Mouse (Mus musculus): Measurements from ENCODE around the gene Eci2.
"Not testable (repeated sequence)": the region's sequence is repeated elsewhere in the genome, so short reads cannot be mapped to it uniquely, and the experiment has no call there.

Gene Eci2

DNA sequence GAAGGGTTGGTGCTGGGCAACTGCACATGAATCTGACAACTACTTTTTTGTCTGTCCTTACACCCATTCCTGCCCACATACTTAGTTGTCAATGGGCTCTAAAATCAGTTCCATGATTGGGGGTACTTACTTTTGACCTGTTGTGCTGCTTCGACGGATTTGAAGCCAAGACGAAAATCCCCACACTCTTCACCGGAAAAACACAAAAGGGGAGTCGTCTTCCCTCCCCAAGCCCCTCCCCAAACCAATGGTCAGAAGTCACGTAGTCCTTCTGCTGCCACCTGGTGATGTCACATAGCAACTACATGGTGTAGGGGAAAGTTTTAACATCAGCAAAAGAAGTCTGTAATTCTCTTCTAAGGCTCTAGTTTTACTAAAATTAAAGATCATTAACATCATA is at the start of gene Eci2:
Gene Eci2, minus strand, starts transcription at position 218 of the 400 bp plus-strand sequence.
- peak; percentile 53 for DNase-seq (ENCODE audit: inconsistent ontology term)

DNA sequence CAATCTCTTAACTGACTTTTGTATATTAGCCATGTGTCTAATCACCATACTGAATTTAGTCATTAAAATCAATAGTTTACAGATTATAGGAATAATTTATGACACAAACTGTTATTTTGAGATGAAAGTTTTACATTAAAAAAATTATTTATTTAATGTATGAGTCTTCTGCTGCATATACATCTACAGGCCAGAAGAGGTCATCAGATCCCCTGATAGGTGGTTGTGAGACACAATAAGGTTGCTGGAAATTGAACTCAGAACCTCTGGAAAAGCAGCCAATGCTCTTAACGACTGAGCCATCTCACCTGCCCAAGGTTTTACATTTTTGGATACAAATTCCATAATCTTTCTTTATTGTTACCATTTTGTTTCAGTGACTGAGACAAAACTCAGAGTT is 48.0 kb upstream of the Eci2 start:
- no peak for DNase-seq (ENCODE audit: inconsistent ontology term)

DNA sequence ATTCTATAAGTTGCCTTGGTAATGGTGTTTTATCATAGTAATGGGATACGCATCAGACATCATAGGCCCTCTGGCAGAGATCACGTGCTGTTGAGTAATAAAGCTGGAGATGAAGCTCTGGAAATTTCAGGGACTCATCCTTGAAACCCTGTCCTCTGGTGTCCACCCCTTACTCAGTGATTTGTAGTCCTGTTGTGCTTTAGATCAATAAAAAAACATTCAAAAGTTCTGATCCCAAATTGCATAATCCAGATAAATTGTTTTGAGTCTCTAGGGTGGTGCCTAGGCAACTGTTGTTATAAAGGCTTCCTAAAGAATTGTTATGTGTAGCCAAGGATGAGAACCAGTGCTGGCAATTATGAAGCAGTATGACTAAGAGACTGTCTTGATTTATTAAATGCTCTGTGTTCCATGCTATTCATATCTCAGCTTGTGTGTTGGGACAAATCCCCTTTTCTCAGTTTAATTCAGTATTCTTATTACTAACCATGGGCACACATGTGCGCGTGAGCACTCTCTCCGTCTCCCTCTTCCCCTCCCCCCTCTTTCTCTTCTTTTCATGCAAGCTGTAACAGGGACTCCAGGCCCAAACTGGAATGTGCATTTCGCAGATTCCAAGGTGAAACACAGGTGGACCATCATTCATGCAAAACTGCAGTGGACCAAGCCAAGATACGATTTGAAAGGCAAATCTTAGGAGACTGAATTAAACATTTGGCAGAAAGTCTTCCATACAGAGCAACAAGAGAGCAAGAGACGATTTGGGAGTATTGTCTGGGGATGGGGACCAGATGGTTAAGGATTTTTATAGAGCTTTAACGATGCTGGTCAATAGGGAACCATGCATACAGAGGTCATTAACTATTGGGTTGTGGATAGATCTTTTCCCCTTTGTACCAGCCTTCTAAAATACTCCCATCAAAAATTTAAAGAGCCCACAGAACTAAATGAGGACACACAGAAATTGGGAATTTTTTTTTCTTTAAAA is 43.9 kb upstream of the Eci2 start:
- DNase-seq (ENCODE audit: inconsistent ontology term) = no peak

DNA sequence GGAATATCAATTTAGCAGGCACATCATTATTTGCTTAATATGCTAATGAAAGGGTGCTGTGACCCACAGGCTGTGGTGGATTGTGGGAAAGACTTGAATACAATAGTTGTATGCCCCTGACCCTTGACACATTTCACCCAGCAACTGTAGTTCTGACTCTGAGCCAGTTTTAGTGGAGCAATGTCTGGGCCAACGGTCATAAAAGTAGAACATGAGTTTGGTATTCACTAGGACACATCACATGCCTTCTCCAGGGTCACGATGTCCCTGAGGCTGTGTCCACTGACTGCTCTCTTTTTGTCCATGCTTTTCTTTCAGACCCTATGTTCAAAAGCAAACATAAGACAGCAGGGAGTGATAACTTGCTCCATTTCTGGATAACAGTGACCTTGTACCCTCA is 40.2 kb upstream of the Eci2 start:
- DNase-seq (ENCODE audit: inconsistent ontology term) = no peak

DNA sequence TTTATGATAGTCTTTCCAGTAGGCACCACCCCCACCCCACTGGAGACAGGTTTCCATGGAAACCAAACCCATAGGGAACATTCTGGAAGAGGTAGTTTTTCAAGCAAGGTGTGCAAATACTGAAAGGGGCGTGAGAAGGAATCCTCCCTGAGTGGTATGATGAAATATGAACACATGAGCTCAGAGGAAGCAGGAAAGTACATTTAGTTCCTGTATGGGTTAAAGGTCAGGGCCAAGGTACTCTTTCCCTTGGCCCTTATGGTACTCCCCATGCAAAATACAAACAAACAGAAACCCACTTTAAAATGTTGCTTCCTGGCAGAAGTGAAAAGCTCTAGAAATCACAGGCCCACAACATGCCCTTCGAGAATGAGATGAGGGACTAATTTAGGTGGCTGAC is 39.1 kb upstream of the Eci2 start:
- no peak for DNase-seq (ENCODE audit: inconsistent ontology term)

DNA sequence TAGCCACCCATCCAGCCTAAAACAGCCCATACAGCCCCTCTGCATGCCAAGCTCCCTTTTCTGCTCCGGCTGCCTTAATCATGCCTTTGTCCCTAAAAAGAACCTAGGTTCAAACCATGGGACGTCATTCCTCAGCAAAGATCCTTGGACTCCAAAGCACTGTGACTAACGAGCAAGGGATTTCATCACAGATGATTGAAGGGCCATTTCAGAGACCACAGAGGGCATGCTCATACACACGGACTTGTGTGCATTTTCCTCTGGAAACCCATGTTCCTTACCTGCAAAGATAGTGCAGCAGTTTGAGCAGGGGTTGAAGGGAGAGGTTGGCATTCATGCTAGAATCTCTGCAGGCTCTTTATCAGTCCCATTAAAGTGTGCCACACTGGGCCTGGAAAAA is 37.5 kb upstream of the Eci2 start:
- DNase-seq (ENCODE audit: inconsistent ontology term) = no peak

DNA sequence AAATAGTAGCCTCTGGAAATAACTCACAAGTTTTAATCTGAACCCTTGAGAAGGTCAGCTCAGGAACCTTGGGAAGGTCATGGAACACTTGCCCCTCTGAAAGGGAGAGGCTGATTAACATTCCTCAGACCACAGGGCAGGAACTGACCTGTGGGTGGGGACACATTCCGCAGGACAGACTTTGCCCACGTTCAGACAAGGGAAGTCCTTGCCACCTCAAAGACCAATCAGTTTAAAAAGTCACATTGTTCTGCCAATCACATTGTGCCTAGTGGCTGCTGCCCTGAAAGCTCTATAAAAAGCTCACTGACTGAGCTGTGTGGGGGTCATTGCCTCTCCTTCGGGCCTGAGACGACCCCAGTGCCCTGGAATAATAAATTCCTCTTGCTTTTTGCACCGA is 31.2 kb upstream of the Eci2 start:
- DNase-seq (ENCODE audit: inconsistent ontology term) = peak; percentile 26

DNA sequence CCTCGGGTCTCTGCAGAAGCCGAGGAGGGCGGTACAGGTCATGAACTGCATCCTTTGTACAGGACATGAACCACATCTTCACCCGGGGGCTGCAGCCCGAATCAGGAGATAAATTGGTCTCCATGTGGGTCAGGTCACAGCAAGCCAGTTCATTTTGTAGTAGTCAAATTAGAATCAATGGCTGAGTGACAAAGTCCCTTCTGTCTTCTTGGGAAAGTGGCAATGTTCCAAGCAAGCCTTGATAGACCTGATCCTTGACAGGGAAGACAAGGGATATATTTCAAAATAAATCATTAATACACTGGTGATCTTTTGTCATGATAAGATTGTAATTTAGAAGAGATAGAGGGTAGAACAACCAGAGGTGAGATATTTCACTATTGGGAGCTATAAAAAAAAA is 9.6 kb upstream of the Eci2 start:
- no peak for DNase-seq (ENCODE audit: inconsistent ontology term)

DNA sequence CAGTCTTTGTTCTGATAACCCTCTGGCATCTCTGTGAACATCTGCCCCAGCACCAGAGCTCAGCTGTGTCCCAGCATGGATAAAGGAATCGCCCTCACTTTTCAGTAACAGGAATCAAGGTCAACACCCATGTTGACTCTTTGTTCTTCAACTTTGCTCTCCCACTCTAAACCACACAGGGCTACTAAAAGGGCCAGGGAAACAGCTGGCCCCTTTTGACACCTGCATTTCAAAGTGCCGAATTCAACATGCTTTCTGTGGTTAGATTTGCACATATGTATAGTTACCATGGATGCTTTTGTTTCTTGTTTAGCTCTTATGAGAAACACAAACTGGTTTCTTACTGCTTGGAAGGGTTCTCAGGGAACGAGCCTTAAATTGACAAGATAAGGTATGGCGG is 8.8 kb upstream of the Eci2 start:
- DNase-seq (ENCODE audit: inconsistent ontology term) = no peak

DNA sequence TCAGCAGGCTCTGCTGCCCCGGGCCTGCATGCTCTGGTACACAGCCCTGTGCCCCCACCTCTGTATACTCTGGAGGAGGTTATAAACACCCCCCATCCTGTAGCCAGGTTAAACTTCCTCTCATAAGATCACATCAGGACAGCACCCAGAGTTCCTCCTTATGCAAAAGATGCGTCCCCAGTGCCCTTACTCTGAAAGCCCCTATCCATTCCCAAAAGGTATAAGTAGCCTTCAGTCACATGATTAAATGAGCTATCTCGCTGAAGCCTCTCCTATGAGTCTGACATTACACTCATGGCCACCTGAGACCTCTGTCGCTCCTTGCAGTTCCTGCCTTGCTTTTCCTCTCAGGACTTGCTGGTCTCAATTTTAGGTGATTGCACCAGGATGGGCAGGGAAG is 6.7 kb upstream of the Eci2 start:
- DNase-seq (ENCODE audit: inconsistent ontology term) = no peak

DNA sequence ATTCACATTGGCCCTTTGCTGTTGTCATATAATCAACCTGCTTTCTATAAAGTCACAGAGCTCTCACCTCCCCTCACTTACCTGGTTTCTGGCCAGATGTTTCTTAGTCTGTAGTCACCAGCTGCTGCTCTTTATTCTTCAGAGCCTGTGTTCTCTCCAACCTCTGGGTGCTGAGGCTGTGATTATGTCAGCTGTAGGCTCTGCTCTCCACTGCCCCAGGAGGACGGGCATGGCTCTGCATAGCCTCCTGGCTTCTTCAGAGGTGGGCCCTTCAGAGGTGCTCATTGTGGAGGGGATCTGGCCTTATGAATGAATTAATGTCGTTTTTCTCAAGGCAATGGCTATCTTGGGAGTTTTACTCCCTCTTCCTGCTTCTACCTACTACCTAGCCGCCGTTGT is 4.8 kb upstream of the Eci2 start:
- DNase-seq (ENCODE audit: inconsistent ontology term) = no peak

DNA sequence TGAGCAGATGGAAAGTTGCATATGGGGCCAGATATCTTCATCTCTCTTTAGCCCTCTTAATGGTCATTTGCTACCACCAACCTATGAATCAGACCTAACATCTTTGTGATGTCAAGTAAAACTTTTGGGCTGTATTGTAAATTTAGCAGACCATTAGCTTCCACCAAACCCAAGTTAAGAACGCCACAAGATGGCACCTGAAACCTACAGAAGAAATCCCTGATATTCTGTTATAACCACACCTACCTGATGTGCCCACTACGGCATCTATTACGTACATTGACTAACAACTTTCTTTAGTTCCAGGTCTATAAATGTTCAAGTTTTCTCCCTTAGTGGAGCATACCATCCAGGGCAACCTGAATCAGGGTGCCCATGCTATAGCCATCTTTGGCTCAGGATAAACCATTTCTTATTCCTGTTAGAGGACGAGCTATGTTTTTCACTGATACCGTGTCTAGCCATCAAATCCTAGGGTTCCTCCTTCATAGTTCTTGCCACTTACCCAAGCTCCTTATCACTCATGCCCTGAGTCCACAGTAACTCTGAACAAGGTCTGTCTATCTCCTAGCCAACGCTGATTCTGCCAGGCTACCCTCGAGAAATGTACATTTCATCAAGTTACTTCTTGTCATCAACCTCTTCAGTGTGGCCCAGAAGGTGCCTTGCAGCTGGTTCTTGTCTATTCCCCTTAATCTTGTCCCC is 4.2 kb upstream of the Eci2 start:
- no peak for DNase-seq (ENCODE audit: inconsistent ontology term)

DNA sequence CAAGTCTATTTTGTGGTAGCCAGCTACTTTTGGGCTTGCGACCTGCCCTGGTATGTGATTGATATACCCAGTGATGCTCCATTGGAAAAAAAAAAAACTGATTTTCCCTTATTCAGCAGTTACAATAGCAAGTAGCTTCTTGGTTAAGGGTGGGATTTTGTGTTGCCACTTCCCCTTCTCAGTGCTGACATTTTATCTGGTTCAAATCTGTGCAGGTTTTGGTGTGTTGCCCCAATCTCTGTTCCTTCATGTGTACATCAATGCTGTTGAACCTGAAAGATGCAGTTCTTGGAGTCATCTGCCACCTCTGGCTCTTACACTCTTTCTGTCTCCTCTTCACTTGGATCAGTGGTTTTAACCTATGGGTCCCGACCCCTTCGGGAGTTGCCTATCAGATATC is 1.5 kb upstream of the Eci2 start:
- no peak for DNase-seq (ENCODE audit: inconsistent ontology term)

DNA sequence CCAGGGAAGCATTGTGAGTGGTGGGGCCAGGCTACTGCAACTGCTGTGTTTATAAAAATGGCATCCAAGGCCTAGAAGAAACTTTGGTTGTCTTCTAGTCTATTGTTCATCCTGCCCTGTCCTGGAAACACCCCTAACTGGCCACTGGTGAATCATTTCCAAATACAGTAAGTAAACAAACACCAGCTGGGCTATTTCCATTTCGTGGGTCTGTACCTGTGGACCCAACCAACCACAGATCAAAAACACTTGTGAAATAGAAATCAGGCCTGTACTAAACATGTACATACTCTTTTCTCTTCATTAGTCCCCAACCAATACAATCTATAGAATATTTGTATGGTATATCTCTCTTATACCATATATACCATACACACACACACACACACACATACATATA is 3.5 kb downstream of the Eci2 start:
- DNase-seq (ENCODE audit: inconsistent ontology term) = not testable (repeated sequence)

DNA sequence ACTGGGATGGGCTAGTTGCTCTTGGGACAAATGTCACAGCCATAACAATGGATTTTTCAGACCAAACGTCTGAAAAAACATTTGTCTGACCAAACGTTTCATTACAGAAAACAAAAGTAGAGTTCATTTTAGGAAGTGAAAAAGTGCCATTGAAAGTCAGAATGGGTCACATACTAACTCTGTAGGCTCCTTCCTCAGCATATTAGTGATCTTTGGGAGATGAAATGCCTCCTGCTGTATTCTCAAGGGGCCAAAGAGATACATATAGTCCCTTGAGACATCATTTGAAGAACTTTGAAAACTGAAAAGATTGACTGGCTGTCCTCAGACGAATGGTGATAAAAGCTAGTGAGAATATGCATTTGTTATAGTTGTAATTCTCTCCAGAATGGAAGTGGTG is 6.5 kb downstream of the Eci2 start:
- DNase-seq (ENCODE audit: inconsistent ontology term) = no peak

DNA sequence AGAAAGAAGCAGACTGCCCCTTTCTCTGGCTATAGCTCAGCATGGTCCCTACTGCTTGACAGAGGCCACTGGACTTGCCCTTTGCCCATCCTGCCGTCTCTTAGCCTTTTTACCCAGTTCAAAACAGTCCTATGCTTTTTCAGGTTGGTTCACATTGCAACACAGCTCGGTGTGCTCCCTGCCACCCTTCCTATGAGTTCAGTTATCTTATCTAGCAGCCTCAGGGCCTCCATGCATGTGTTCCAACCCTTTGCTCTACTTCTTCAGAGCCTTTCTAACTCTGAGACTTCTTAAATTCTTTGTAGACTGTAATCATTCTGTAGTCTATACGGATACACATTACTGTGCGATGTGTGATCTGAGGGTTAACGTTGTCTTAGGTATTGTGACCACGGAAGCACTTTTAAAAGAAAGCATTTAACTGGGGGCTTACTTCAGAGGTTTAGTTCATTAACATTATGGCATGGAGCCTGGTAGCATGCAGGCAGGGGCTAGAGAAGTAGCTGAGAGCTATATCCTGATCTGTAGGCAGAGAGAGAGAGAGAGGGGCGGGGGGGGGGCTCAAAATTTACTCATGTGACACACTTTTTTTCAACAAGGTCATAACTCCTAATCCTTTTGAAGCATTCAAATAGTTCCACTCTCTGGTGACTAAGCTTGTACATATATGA is 7.9 kb downstream of the Eci2 start:
- DNase-seq (ENCODE audit: inconsistent ontology term) = no peak

DNA sequence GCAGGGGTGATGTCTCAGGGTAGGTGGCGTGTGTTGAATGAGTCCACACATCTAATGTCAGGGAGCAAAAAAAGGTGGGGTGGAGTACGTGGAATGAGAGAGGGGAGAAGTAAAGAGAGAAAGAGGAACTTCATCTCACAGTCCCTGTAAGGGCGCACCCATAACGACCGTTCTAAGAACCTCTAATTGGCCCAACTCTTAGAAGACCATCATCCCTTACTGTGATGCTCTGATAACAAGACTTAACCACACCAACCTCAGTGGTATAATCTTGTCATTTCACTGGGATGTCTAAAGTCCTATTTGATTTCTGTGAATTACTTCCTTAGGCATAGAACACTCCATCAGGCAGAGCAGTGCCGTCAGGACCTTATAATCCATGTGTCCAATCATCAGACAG is 9.5 kb downstream of the Eci2 start:
- DNase-seq (ENCODE audit: inconsistent ontology term) = no peak

DNA sequence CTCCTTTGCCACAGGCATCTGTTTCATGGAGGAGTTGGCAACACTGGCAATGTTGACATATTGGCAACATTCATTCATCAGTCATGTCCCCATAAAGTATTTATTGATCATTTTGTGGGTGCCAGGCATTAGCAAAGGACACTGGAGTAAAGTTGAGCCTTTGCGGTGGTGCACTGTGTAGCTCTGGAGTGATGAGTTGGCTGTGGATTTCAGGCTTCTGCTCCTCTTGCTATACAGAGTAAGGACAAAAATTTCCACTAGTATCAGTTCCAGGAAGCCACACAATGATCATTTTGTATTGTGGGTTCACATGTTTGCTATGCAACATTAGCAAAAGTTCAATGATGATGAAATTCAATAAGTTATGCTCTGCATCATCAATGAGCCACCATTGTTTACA is 10.8 kb downstream of the Eci2 start:
- DNase-seq (ENCODE audit: inconsistent ontology term) = no peak

DNA sequence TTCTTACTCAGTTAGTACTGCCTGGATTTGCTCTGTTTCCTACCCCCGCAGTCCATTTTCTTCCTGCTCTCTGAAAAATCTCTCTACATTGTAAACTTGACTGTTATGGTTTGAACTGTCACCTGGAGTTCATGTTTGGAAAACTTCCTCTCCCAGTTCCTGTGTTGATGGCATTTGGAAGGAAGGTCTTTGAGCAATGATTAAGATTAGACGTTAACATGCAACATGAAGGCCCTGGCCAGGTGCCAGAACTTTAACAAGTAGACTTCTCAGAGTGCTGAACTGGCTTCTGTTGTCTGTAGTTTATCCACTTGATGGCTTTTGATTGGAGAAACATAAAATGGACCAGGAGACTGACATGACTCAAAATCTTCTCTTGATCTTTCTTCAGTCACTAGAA is 31.0 kb downstream of the Eci2 start:
- DNase-seq (ENCODE audit: inconsistent ontology term) = no peak

DNA sequence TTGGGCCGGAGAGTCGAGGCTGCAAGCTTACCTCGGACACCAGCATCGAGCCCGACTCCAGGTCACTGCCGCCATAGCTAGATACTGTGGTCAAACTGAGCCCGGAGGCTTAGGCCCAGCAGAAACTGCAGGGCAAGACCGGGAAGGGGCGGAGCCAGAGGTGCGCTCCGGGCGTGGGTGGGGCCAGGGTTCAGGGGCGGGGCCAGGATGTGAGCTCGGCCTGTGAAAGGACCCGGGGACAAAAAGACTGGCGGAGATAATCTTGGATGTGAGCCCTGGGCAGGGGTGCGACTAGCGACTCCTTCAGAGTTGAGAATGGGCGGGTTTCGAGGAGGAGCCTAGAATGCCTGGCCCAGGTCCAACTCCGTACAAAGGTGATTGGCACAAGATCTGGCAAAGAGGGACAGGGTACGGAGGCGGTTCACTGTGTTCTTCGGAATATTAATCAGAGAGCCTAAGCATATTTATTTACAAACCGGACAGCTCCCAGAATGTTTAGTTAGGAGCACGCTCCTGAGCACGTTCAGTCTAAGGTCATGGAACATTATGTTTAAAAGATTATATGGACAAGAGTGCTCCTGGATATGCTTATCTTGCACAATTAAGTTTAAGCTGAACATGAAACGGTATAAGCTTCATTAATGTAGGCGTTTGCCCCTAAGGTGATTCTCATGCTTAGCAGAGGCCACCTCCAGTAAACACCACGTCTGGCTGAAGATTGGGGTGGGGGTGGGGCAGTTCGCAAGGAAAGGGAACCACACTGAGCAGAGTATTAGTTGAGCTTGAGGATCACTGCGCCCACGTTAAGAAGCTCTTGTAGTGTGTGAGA is 32.7 kb downstream of the Eci2 start:
- peak; percentile 98 for DNase-seq (ENCODE audit: inconsistent ontology term)

DNA sequence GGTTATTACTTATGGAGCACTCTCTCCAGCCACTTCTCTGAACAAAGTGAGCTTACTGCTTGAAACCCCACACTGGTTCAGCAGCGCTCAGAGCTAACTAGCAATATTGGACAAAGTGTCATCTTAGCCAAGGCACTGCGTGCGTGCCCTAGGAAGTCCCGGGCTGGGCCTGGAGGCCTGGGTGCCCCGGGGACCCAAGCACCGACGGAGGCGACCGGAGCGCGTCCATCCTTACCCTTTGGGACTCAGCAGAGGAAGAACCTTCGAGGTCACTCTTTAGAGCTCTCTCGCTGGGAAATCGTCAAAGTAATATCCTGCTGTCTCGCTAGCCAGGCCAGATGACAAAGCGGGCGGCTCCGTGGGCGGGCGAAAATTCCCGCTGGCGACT is 33.3 kb downstream of the Eci2 start:
- no peak for DNase-seq (ENCODE audit: inconsistent ontology term)

DNA sequence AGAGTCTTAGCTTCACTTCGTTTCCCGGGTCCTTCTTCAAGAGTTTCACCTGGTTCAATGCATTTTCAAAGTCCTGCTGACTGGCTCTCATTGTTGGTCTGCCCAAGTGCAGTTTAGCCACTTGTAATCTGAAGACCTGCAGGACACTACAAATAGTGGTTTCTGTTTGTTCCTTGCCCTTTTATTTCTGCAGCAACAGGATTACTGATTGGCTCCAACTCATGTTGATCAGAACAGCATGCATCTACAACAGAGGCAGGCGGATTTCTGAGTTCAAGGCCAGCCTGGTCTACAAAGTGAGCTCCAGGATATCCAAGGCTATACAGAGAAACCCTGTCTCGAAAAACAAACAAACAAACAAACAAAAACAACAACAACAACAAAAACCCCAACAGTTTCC is 33.8 kb downstream of the Eci2 start:
- DNase-seq (ENCODE audit: inconsistent ontology term) = no peak

Measured in Muller cell, postnatal 12 days (primary cell).